Mouse (Mus musculus): Measurements from ENCODE around the gene Gm45837.

Gm45837 gene

DNA sequence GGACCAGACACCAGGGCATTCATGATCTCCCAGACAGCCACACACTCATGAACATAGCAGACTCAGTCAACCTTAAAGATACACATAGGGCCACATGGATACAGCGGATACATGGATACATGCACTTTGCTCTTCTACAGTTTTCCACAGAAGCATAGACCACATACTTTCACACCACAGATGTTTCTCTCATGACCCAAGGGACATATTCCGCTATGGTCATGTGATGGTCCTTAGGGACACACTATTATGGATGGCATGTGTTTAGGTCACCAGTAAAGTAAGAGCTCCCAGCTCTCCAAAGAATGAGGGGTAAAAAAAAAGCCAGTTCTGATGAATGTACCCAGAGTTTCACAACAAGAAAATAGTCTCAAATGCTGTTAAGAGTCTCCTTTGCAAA lies 60.7 kb downstream of the Gm45837 start:
- DNase-seq = no peak

DNA sequence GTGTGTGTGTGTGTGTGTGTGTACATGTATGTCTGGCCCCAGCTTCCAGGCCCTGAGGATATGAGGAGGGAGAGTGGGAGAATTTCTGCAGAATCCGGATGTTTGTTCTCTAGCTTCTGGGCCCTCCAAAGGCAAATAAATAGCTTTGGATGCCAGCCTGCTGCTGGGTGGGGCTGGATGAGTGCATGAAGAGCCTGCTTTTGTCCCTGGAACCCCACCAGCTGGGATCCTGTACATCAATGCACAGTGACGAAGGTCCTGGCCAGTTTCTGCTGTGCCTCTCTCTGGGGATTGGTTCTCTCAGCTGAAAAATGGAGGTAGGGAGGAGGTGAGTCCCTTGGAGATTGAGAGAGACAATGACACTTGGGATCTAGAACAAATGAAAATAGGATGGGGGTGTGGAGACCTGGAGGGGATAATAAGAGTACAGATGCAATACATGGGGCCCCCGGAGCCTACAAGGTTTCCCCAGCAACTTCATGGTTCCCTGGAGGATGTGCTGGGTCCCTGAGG lies 61.3 kb downstream of the Gm45837 start:
- no peak for DNase-seq

- no peak for DNase-seq
Observed at GRCm38 (mm10) chr7:101472598-101473558, 62.2 kb downstream of the Gm45837 start.

DNA sequence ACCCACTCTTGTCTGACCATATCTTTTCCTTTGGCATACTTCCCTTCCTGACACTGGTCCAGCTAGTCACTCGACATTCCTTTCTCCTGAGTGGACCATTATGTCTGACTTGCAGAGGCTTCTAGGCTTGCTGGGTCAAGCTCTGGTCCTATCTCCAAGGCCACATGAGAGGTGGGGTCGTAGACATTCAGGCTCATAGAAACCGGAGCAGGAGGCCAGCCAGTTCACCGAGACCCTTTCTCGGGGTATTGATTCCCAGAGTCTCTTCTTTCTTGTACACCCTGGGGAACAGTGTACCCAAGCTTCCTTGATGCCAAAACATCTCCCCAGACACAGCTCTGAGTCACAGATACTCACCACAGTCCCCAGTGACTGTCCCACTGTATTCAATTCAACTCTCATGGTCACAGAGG lies 63.7 kb downstream of the Gm45837 start:
- no peak for DNase-seq

GRCm38 (mm10) chr7:101476028-101476427 lies 65.3 kb downstream of the Gm45837 start:
- DNase-seq = peak; percentile 66

DNA sequence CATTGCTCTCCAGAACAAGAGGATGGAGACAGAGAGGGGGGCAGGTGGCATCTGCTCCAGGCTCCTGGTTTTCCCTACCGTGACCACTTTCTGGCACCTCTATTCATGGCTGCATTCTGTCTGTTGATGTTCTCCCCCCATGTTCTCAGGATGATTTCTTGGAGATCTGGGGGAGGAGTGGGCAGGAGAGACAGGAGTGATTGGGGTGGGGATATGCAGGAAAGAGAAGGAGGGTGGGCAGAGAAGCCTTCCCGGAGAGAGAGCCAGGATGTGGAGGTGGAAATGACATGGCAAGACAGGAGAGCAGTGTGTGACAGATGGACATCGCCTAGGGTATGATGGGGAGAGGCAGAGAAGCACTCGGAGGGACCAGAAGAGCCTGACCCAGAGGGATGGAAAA lies 65.8 kb downstream of the Gm45837 start:
- no peak for DNase-seq

DNA sequence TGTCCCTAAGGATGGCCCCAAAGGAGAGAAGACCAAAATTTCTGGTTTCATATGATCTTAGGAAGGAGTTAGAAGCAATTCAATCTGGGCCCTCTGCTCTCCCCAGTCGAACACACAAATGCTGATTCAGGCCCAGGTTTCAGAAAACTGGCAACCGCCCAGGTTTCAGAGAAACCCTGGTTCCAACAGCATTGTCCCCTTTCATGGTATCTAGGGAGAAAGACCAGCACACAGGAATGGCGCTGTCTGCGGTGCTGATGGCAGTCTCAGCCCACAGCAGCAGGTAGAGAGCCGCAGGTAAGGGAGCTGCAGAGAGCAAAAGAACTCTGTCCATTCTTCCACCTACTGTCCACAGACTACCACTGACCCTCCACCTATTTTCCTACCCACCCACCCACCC lies 66.5 kb downstream of the Gm45837 start:
- DNase-seq = no peak

DNA sequence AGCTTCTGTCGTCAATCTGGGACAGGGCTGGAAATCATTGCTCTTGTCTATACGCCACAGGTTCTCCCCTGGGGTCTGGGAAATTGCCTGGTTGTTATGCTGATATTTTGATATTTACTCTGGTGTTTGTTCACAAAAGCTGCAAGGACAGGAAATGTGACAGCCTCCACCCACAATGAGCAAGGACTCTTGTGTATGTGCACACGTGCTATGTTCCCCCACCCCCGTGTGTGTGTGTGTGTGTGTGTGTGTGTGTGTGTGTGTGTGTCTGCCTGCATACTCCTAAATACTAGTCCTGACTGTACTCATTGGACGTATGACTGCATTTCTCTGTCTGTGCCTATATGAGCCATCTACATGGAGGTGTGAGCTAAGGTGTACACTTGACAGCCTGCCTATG lies 67.4 kb downstream of the Gm45837 start:
- DNase-seq = no peak

DNA sequence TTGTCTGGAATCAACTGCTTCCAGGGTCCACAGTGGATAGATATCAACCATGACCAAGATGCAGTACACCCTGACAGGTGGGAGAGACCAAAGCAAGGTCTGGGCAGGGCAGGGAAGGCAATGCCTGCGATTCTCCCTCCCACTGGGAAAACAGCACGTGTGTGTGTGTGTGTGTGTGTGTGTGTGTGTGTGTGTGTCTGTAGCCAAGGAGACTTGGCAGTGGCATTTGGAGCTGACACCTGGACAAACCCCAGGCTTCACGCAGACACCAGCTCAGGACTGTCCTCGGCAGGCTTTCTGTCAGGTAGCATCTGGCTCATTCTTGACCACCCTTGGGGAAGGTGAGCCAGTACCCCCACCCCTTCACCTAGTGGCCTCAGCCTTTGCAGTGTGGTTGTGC lies 69.2 kb downstream of the Gm45837 start:
- DNase-seq = no peak

- no peak for DNase-seq
Observed at GRCm38 (mm10) chr7:101480671-101481070, 70.0 kb downstream of the Gm45837 start.

GRCm38 (mm10) chr7:101481872-101482498 lies 71.3 kb downstream of the Gm45837 start:
- DNase-seq = no peak

DNA sequence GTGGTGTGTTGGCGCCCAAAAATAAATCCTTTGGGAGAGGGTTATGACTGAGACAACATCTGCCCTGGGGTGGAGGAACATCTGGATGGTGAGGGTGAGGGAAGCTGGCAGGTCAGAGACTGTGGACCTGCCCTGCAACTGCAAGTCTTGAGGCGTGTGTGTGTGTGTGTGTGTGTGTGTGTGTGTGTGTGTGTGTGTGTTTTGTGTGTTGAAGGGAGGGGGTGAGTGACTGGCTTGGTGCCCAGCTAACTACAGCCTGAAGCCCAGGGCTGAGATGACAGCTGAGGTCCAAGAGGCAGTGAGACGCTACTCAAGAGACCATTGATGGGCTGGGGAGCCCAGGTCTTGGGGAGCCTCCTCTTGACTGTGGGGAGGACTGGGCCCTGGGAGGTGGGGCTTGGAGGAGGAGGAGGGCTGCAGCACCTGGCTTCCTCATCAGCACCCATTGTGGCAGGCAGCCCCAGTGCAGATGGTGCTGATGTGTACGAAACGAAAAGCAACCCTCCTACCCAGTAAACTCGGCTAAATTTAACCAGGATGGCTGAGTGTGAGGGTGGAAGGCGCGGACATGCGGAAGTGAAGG lies 71.9 kb downstream of the Gm45837 start:
- DNase-seq = peak; percentile 75

DNA sequence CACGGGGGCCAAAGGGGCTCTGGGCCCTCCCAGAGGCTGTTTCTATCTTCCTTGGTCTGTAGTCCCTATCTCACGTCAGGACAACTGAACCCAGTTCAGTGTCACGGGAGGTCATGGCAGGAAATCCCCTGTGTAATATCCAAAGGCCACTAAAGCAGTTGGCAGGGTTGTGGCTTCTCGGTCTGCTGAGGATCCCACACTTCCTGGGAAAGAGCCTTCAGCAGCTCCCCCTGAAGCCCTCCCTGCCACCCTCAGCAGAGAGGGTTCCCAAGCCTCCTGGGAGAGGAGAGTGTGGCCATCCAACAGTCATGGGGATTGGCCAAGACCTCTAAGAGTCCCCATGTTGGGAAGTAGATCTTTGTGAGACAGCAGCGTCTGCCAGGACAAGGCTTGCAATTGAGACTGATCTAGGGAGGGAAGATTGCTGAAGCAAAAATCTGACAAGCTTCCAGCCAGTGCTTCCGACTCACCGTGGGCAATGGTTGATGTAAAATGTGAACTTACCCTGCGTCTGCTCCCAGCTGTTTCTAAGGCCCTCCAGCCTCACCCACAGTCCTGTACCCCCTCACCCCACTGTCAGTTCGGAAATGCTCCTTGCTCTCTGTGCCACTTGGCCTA lies 72.9 kb downstream of the Gm45837 start:
- DNase-seq = no peak

DNA sequence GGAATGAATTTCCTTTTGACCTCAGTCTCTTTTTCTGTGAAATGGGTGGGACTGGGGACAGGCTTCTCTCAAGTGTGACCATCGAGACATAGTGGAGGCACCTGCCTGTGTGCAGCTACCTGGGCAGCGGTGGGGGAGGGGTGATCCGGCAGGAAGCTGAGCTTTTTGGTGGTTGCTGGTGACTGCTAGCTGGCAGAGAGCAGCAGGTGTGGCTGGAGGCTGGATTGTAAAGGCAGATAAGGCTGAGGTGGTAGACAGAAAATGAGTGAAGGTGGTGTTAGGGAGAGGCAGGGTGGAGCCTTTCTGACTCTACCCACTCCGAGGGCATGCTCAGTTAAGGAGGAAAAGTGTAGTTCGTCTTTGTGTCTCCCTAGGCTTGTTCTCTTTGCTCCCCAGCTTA lies 76.4 kb downstream of the Gm45837 start:
- no peak for DNase-seq

- no peak for DNase-seq
Observed at GRCm38 (mm10) chr7:101490952-101491351, 80.3 kb downstream of the Gm45837 start.

- DNase-seq = no peak
Observed at GRCm38 (mm10) chr7:101498385-101498784, 87.7 kb downstream of the Gm45837 start.

DNA sequence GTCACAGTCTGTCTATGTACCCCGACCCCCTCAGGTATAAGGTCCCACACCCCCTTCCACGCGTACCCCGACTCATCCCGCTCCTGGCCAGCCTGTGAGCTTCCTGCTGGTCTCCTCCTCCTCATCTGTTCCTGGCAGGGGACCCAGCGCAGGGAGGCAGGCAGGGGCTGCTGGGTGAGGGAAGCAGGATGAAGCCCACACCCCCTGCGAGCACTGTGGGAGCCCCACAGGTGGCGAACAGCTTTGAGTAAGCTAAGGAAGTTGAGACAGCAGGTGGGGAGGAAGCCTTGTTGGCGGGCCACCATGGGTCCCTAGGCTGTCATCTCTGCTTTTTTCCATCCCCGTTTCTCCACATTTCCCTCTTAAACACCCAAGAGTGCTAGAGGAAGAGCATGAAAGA lies 88.6 kb downstream of the Gm45837 start:
- DNase-seq = peak; percentile 58

DNA sequence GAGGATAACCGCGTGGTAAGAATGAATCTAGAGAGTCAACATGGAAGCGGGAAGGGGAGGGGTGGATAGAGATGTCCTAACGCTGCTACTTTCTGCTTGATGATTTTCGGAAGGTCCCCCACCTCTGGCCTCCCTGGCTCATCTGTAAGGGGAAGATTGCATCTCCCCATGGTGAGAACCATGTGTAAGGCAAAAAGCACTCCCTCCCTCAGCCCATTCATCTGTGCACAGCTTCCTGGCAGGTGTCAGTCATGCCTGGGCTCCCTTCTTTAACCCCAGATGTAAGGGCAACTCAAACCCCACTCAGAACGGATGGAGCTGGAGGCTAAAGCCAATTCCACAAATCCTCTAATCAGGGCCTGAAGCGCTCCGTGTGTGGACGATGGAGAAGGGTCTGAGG lies 89.0 kb downstream of the Gm45837 start:
- no peak for DNase-seq

DNA sequence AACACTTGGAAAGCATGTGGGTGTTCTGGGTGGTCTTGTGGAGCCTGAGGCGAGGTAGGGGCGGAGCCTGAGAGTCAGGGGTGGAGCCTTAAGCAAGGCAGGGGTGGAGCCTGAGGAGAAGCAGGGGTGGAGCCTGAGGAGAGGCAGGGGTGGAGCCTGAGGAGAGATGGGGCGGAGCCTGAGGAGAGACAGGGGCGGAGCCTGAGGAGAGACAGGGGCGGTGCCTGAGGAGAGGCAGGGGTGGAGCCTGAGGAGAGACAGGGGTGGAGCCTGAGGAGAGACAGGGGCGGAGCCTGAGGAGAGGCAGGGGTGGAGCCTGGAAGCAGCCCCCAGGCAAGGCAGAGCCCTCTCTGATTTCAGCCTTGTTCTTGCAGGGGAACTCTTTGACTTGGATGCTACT lies 90.5 kb downstream of the Gm45837 start:
- DNase-seq = no peak

DNA sequence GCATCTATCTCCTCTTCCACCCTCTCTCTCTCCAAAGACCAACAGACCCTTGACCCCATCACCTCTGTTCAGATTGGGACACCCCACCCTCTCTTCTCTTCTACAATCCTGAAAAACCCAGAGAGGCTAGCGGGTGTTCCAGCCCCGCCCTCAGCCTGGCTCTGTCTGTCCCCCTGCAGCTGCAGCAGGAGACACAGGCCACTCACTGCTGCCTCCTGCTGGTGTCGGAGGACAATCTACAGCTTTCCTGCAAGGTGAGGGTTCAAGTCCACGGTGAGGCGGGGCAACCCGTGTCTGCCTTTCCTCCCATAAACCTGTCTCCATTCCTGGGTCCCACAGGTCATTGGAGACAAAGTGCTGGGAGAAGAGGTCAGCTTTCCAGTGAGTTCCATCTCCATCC lies 91.0 kb downstream of the Gm45837 start:
- DNase-seq = no peak

GRCm38 (mm10) chr7:101503351-101503750 lies 92.7 kb downstream of the Gm45837 start:
- DNase-seq = no peak

- no peak for DNase-seq
Observed at GRCm38 (mm10) chr7:101503803-101504202, 93.1 kb downstream of the Gm45837 start.

- no peak for DNase-seq
Observed at GRCm38 (mm10) chr7:101504507-101504906, 93.8 kb downstream of the Gm45837 start.

Measured in right cerebral cortex, postnatal 25 days (tissue).